Mouse (Mus musculus): ENCODE results near the gene Uqcrq. TPM values are rescaled to one million over a fixed set of nuclear protein-coding genes. Genes with fewer than 3 reads are reported as not detected.
"Not testable (repeated sequence)": the region's sequence is repeated elsewhere in the genome, so short reads cannot be mapped to it uniquely, and the experiment has no call there.

The Uqcrq gene
- total and polyA plus RNA-seq, 3 experiments, result 72.4 to 1,130 TPM; not detected in 1

- H3K9me3 ChIP-seq (replicated peaks; ENCODE audit: insufficient read depth, low read length), result no peaks in the 10 kb centered on the region
- H3K4me3 ChIP-seq (ENCODE audit: control insufficient read depth in 1 of 2, insufficient read depth in 1 of 2, low read depth in 2 of 2, low read length in 2 of 2), result no peak overlapping the region
- TF ChIP-seq POLR2A (IDR thresholded peaks at IDR 0.05; ENCODE audit: control insufficient read depth in 1 of 2, insufficient read depth in 1 of 2, low read depth in 1 of 2, low read length in 2 of 2, poor library complexity in 1 of 2), result peak in 1 of 2 experiments; percentile 9; a peak in 1 of 4 replicates
- no peak for TF ChIP-seq MAZ (IDR thresholded peaks at IDR 0.05; ENCODE audit: low read depth, low read length)
- H3K4me1 ChIP-seq (ENCODE audit: control insufficient read depth in 1 of 2, insufficient read depth in 2 of 2, low read length in 2 of 2), result peaks cover 8 to 28% of the 10 kb centered on the region in 2 experiments
- peaks cover 14% of the 10 kb centered on the region for H3K79me2 ChIP-seq (ENCODE audit: control insufficient read depth, insufficient read depth, low read length, poor library complexity)
- H3K9ac ChIP-seq (ENCODE audit: control insufficient read depth, low read depth, low read length, poor library complexity, severe bottlenecking), result no peak overlapping the region
- no peak overlapping the region for H3K27ac ChIP-seq (ENCODE audit: control insufficient read depth, low read depth, low read length)
- H3K27me3 ChIP-seq (ENCODE audit: control insufficient read depth in 1 of 2, insufficient read depth in 2 of 2, low read length in 2 of 2), result no peaks in the 10 kb centered on the region
- H3K36me3 ChIP-seq (ENCODE audit: control insufficient read depth in 1 of 2, insufficient read depth in 2 of 2, low read length in 2 of 2), result peaks cover 7 to 28% of the 10 kb centered on the region in 2 experiments
- DNase-seq (ENCODE audit: low read depth, low spot score), result no peak
Measured at GRCm38 (mm10) chr11:53428716-53429057, 1.9 kb downstream of the Uqcrq start.

GRCm38 (mm10) chr11:53427993-53428715 is 2.5 kb downstream of the Uqcrq start:
- no peak for DNase-seq (ENCODE audit: low read depth, low spot score)
- H3K27me3 ChIP-seq (ENCODE audit: control insufficient read depth in 1 of 2, insufficient read depth in 2 of 2, low read length in 2 of 2), result no peaks in the 10 kb centered on the region
- no peaks in the 10 kb centered on the region for H3K9me3 ChIP-seq (replicated peaks; ENCODE audit: insufficient read depth, low read length)
- H3K4me3 ChIP-seq (ENCODE audit: control insufficient read depth in 1 of 2, insufficient read depth in 1 of 2, low read depth in 2 of 2, low read length in 2 of 2), result no peak overlapping the region
- H3K79me2 ChIP-seq (ENCODE audit: control insufficient read depth, insufficient read depth, low read length, poor library complexity), result peaks cover 14% of the 10 kb centered on the region
- H3K36me3 ChIP-seq (ENCODE audit: control insufficient read depth in 1 of 2, insufficient read depth in 2 of 2, low read length in 2 of 2), result peaks cover 7 to 23% of the 10 kb centered on the region in 2 experiments
- H3K4me1 ChIP-seq (ENCODE audit: control insufficient read depth in 1 of 2, insufficient read depth in 2 of 2, low read length in 2 of 2), result peaks cover 8 to 23% of the 10 kb centered on the region in 2 experiments
- H3K9ac ChIP-seq (ENCODE audit: control insufficient read depth, low read depth, low read length, poor library complexity, severe bottlenecking), result no peak overlapping the region
- peak; percentile 91 for TF ChIP-seq POLR2AphosphoS2 (IDR thresholded peaks at IDR 0.05; ENCODE audit: low read length)
- TF ChIP-seq GATA1 (IDR thresholded peaks at IDR 0.05; ENCODE audit: low read depth, low read length), result no peak
- no peak overlapping the region for H3K27ac ChIP-seq (ENCODE audit: control insufficient read depth, low read depth, low read length)

- TF ChIP-seq POLR2A (IDR thresholded peaks at IDR 0.05; ENCODE audit: control insufficient read depth in 1 of 2, insufficient read depth in 1 of 2, low read depth in 1 of 2, low read length in 2 of 2, poor library complexity in 1 of 2) (peak in 1 of 2 experiments; percentile 26; a peak in 1 of 4 replicates), ZNF384 (IDR thresholded peaks at IDR 0.05; ENCODE audit: low read depth, low read length) (peak; percentile 75)
- not testable (repeated sequence) for H3K9ac ChIP-seq (ENCODE audit: control insufficient read depth, low read depth, low read length, poor library complexity, severe bottlenecking); H3K4me3 ChIP-seq (ENCODE audit: control insufficient read depth in 1 of 2, insufficient read depth in 1 of 2, low read depth in 2 of 2, low read length in 2 of 2); DNase-seq (ENCODE audit: low read depth, low spot score); H3K9me3 ChIP-seq (replicated peaks; ENCODE audit: insufficient read depth, low read length); H3K27ac ChIP-seq (ENCODE audit: control insufficient read depth, low read depth, low read length); H3K27me3 ChIP-seq (ENCODE audit: control insufficient read depth in 1 of 2, insufficient read depth in 2 of 2, low read length in 2 of 2)
- peaks cover 0 to 13% of the 10 kb centered on the region in 2 experiments; a peak in 2 of 4 replicates for H3K4me1 ChIP-seq (ENCODE audit: control insufficient read depth in 1 of 2, insufficient read depth in 2 of 2, low read length in 2 of 2)
- H3K36me3 ChIP-seq (ENCODE audit: control insufficient read depth in 1 of 2, insufficient read depth in 2 of 2, low read length in 2 of 2), result peaks cover 7 to 12% of the 10 kb centered on the region in 2 experiments
- H3K79me2 ChIP-seq (ENCODE audit: control insufficient read depth, insufficient read depth, low read length, poor library complexity), result peaks cover 14% of the 10 kb centered on the region
Measured at GRCm38 (mm10) chr11:53426914-53427313, 3.7 kb downstream of the Uqcrq start.

GRCm38 (mm10) chr11:53425711-53426255 is 4.8 kb downstream of the Uqcrq start:
- no peaks in the 10 kb centered on the region for H3K27me3 ChIP-seq (ENCODE audit: control insufficient read depth in 1 of 2, insufficient read depth in 2 of 2, low read length in 2 of 2)
- H3K9me3 ChIP-seq (replicated peaks; ENCODE audit: insufficient read depth, low read length), result no peaks in the 10 kb centered on the region
- H3K36me3 ChIP-seq (ENCODE audit: control insufficient read depth in 1 of 2, insufficient read depth in 2 of 2, low read length in 2 of 2), result peaks cover 6 to 7% of the 10 kb centered on the region in 2 experiments
- no peak overlapping the region for H3K9ac ChIP-seq (ENCODE audit: control insufficient read depth, low read depth, low read length, poor library complexity, severe bottlenecking)
- no peak overlapping the region for H3K27ac ChIP-seq (ENCODE audit: control insufficient read depth, low read depth, low read length)
- peaks cover 14% of the 10 kb centered on the region for H3K79me2 ChIP-seq (ENCODE audit: control insufficient read depth, insufficient read depth, low read length, poor library complexity)
- no peak overlapping the region for H3K4me3 ChIP-seq (ENCODE audit: control insufficient read depth in 1 of 2, insufficient read depth in 1 of 2, low read depth in 2 of 2, low read length in 2 of 2)
- DNase-seq (ENCODE audit: low read depth, low spot score), result no peak
- no peak for TF ChIP-seq TAL1 (IDR thresholded peaks at IDR 0.05; ENCODE audit: low read length)
- no peak for TF ChIP-seq ELF1 (IDR thresholded peaks at IDR 0.05; ENCODE audit: low read depth, low read length)
- no peak for TF ChIP-seq RAD21 (IDR thresholded peaks at IDR 0.05; ENCODE audit: low read depth, low read length)
- no peak for TF ChIP-seq POLR2A (IDR thresholded peaks at IDR 0.05; ENCODE audit: control insufficient read depth in 1 of 2, insufficient read depth in 1 of 2, low read depth in 1 of 2, low read length in 2 of 2, poor library complexity in 1 of 2)
- no peak for TF ChIP-seq USF2 (IDR thresholded peaks at IDR 0.05; ENCODE audit: borderline replicate concordance in 1 of 2, insufficient read depth in 1 of 2, low read depth in 1 of 2, low read length in 2 of 2)
- TF ChIP-seq CHD2 (IDR thresholded peaks at IDR 0.05; ENCODE audit: low read length), result no peak
- TF ChIP-seq KAT2A (conservative IDR thresholded peaks at IDR 0.05; ENCODE audit: low read depth, low read length), result no peak
- H3K4me1 ChIP-seq (ENCODE audit: control insufficient read depth in 1 of 2, insufficient read depth in 2 of 2, low read length in 2 of 2), result peaks cover 0 to 7% of the 10 kb centered on the region in 2 experiments; a peak in 2 of 4 replicates

Data from MEL (cell line).